Mouse (Mus musculus) CH12.LX (cell line): ENCODE data around the gene Cyp4f37.
"Not testable (repeated sequence)": the region's sequence is repeated elsewhere in the genome, so short reads cannot be mapped to it uniquely, and the experiment has no call there.

Source experiments
- CHD2 ChIP-seq: IDR thresholded peaks from 2 replicates; pipeline ENCODE4 v1.6.1; 2011; ENCODE audit warnings: low read length, improper control_type of control experiment
- CTCF ChIP-seq, 2 experiments: IDR thresholded peaks in 1 of 2; conservative IDR thresholded peaks in 1 of 2; 2 replicates each; pipeline ENCODE4 v1.5.1; 2011 to 2012; ENCODE audit warnings: low read depth in 2 of 2, low read length in 2 of 2, improper control_type of control experiment in 1 of 2, inconsistent platforms in 1 of 2, mild to moderate bottlenecking in 1 of 2, moderate library complexity in 1 of 2
- MAFK ChIP-seq: IDR thresholded peaks from 2 replicates; pipeline ENCODE4 v1.6.1; 2011; ENCODE audit warnings: low read length, improper control_type of control experiment; ENCODE audit not compliant: insufficient replicate concordance
- POLR2A ChIP-seq: IDR thresholded peaks from 2 replicates; pipeline ENCODE4 v1.6.1; 2011; ENCODE audit warnings: low read depth, mild to moderate bottlenecking, improper control_type of control experiment, low read length
- UBTF ChIP-seq: IDR thresholded peaks from 2 replicates; pipeline ENCODE4 v1.6.1; 2012; ENCODE audit warnings: low read depth, mild to moderate bottlenecking, inconsistent platforms, low read length, improper control_type of control experiment, moderate library complexity
- USF2 ChIP-seq: conservative IDR thresholded peaks from 2 replicates; pipeline ENCODE4 v1.6.1; 2011; ENCODE audit warnings: low read depth, low read length, improper control_type of control experiment
- ZNF384 ChIP-seq: IDR thresholded peaks from 2 replicates; pipeline ENCODE4 v1.6.1; 2012; ENCODE audit warnings: low read depth, low read length, improper control_type of control experiment, inconsistent platforms

- not testable (repeated sequence) for TF ChIP-seq CTCF (conservative IDR thresholded peaks at IDR 0.05 in 1 of 2, IDR thresholded peaks at IDR 0.05 in 1 of 2; ENCODE audit: low read depth in 2 of 2, low read length in 2 of 2); POLR2A; CHD2; ZNF384; MAFK; UBTF; USF2
Observed at GRCm38 (mm10) chr17:32573286-32573685, 47.8 kb upstream of the Cyp4f37 start.
